Mouse (Mus musculus): Measurements from ENCODE around the gene Gucy1a1.
"Not testable (repeated sequence)": the region's sequence is repeated elsewhere in the genome, so short reads cannot be mapped to it uniquely, and the experiment has no call there.

DNA sequence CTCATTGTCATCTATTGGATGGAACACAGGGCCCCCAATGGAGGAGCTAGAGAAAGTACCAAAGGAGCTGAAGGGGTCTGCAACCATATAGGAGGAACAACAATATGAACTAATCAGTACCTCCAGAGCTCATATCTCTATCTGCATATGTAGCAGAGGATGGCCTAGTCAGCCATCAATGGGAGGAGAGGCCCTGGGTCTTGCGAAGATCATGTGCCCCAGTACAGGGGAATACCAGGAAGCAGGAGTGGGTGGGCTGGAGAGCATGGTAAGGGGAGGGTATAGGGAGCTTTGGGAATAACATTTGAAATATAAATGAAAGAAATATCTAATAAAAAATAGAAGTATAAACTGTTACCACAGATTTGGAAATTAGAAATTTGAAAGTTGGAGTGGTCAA, 17.4 kb upstream of the Gucy1a1 start:
- TF ChIP-seq CTCF (IDR thresholded peaks at IDR 0.05; ENCODE audit: control insufficient read depth, insufficient read depth, low read length); POLR2A (IDR thresholded peaks at IDR 0.05; ENCODE audit: borderline replicate concordance, control insufficient read depth, low read depth, low read length): not testable (repeated sequence)
